Mouse (Mus musculus) cerebellum, adult 11 months (tissue): ENCODE results near the gene Muc20.

ENCODE experiments used
- DNase-seq: peaks from one replicate; pipeline ENCODE4 v3.0.0; 2022

The Muc20 gene

GRCm38 (mm10) chr16:32790056-32790455 is 7.2 kb downstream of the Muc20 start:
- DNase-seq: no peak

GRCm38 (mm10) chr16:32784840-32785239 is 12.4 kb downstream of the Muc20 start:
- no peak for DNase-seq

GRCm38 (mm10) chr16:32783324-32784062 is 13.7 kb downstream of the Muc20 start:
- DNase-seq: no peak

GRCm38 (mm10) chr16:32778956-32779355 is 18.3 kb downstream of the Muc20 start:
- peak; percentile 2 for DNase-seq

- DNase-seq: no peak
These were observed 20.6 kb downstream of the Muc20 start for GRCm38 (mm10) chr16:32776676-32777075.

- DNase-seq: no peak
These were observed 30.3 kb downstream of the Muc20 start for GRCm38 (mm10) chr16:32766904-32767303.

GRCm38 (mm10) chr16:32764961-32765360 is 32.3 kb downstream of the Muc20 start:
- no peak for DNase-seq

GRCm38 (mm10) chr16:32764550-32764949 is 32.7 kb downstream of the Muc20 start:
- DNase-seq: no peak

- DNase-seq: no peak
These were observed 46.8 kb downstream of the Muc20 start for GRCm38 (mm10) chr16:32750242-32751127.

- no peak for DNase-seq
These were observed 51.4 kb downstream of the Muc20 start for GRCm38 (mm10) chr16:32745852-32746251.

GRCm38 (mm10) chr16:32742712-32743111 is 54.5 kb downstream of the Muc20 start:
- no peak for DNase-seq

GRCm38 (mm10) chr16:32741366-32741765 is 55.9 kb downstream of the Muc20 start:
- DNase-seq: no peak

GRCm38 (mm10) chr16:32740003-32740663 is 57.1 kb downstream of the Muc20 start:
- no peak for DNase-seq

- DNase-seq: no peak
These were observed 61.2 kb downstream of the Muc20 start for GRCm38 (mm10) chr16:32736022-32736421.

- DNase-seq: no peak
These were observed 61.6 kb downstream of the Muc20 start, which contains the start of gene Muc4 for GRCm38 (mm10) chr16:32735586-32735985. Muc4 (plus strand) TSS chr16:32735886.

- DNase-seq: no peak
These were observed 64.0 kb downstream of the Muc20 start for GRCm38 (mm10) chr16:32733213-32733612.

- DNase-seq: no peak
These were observed 68.5 kb downstream of the Muc20 start for GRCm38 (mm10) chr16:32728730-32729129.

- DNase-seq: no peak
These were observed 69.0 kb downstream of the Muc20 start for GRCm38 (mm10) chr16:32728240-32728639.
